Mouse (Mus musculus) forebrain, embryonic 11.5 days (tissue): ENCODE data around the gene Eml3. TPM values are rescaled to one million over a fixed set of nuclear protein-coding genes. Genes with fewer than 3 reads are reported as not detected.

Source experiments
- ATAC-seq: fragments of 200-750 bp; cut with Nextera tagmentation; replicated peaks from 2 replicates; pipeline ENCODE4 v1.8.0; 2017; ENCODE audit warnings: moderate TSS enrichment; ENCODE audit not compliant: low FRiP score
- DNase-seq: peaks from one replicate; pipeline ENCODE4 v3.0.0-alpha.2; 2017; ENCODE audit warnings: low spot score
- H3K27ac ChIP-seq: fragments of 300-500 bp; sonication (generic); 2 replicates; pipeline ENCODE4 v1.5.1; 2014; ENCODE audit warnings: low read depth, low read length
- H3K27me3 ChIP-seq: fragments of 300-500 bp; sonication (generic); 2 replicates; pipeline ENCODE4 v1.6.1; 2014; ENCODE audit warnings: mild to moderate bottlenecking, low read length, mixed read lengths; ENCODE audit not compliant: control insufficient read depth, insufficient read depth
- H3K36me3 ChIP-seq: fragments of 300-500 bp; sonication (generic); 2 replicates; pipeline ENCODE4 v1.6.1; 2014; ENCODE audit warnings: mild to moderate bottlenecking, low read length, moderate library complexity, mixed read lengths; ENCODE audit not compliant: control insufficient read depth, insufficient read depth
- H3K4me1 ChIP-seq: fragments of 300-500 bp; sonication (generic); replicated peaks from 2 replicates; pipeline ENCODE4 v1.6.1; 2014; ENCODE audit warnings: low read length, mixed read lengths; ENCODE audit not compliant: control insufficient read depth, insufficient read depth
- H3K4me2 ChIP-seq: fragments of 300-500 bp; sonication (generic); 2 replicates; pipeline ENCODE4 v1.6.1; 2014; ENCODE audit warnings: low read depth, mild to moderate bottlenecking, low read length, moderate library complexity, mixed read lengths; ENCODE audit not compliant: severe bottlenecking
- H3K4me3 ChIP-seq: fragments of 300-500 bp; sonication (generic); 2 replicates; pipeline ENCODE4 v1.5.1; 2014; ENCODE audit warnings: low read depth, low read length
- H3K9ac ChIP-seq: fragments of 300-500 bp; sonication (generic); 2 replicates; pipeline ENCODE4 v1.6.1; 2014; ENCODE audit warnings: low read length
- H3K9me3 ChIP-seq: fragments of 300-500 bp; sonication (generic); 2 replicates; pipeline ENCODE4 v1.6.1; 2016; ENCODE audit warnings: low read length, mixed read lengths; ENCODE audit not compliant: control insufficient read depth
- WGBS: fragments of 180-500 bp; shearing (Covaris S2); extraction: QIAGEN DNeasy Blood & Tissue Kit; methylation state at CpG from one replicate; pipeline ENCODE4 v1.1.7; 2014; 5-methylcytosine and 5-hydroxymethylcytosine counted together
- microRNA-seq: library from miRNA; unstranded; fragments of <30 nt; microRNA quantifications from one replicate; pipeline ENCODE4, GENCODE M21; 2016; ENCODE audit not compliant: insufficient number of aligned reads
- polyA plus RNA-seq: library from polyadenylated mRNA; unstranded; fragments of >200 nt; fragmentation: Nextera tagmentation; extraction: Ambion mirVana; gene quantifications from 2 replicates; pipeline ENCODE4 v1.2.1, GENCODE M21; 2014

Eml3 gene
- polyA plus RNA-seq, 1 experiment from 2014 or later: 12.2 TPM

DNA sequence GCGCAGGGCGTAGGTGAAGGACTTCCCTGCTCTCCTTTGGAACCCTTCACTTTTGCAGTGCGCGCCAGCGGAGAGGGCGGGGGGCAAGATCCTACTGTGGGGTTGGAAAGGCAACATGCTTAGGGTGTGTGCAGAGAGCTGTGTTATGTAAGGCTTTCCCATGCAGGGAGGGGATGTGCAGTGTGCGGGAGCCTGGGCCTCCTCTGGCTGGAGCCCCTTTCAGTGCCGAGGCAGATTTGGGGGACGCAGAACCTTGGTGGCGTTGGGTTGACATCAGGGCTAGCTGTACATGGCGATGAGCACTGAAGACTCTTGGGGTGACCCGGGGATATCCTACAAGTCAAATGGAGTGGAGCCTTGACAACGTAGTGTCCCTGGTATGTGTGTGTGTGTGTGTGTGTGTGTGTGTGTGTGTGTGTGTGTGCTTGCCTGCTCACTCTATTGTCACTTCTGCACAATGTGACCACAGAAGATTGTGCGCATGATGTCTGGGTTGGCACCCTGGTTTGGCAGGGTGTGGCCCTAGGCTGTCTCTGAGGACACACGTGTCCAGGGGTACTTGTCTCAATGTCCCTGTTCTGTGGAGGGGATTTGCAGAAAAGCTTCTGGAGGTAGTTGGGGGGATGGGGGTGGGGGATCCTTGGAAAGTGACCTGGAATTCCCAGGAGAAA, 61.2 kb downstream of the Eml3 start:
- Histone ChIP-seq H3K9ac (peak overlapping the region; percentile 61), H3K36me3 (no peaks in the 10 kb centered on the region), H3K4me3 (peak overlapping the region; percentile 51), H3K27ac (no peak overlapping the region), H3K4me1 (peaks cover 6% of the 10 kb centered on the region; the same call in 1 of the 2 replicates), H3K9me3 (no peaks in the 10 kb centered on the region), H3K4me2 (peak overlapping the region; percentile 99), H3K27me3 (peaks cover 7% of the 10 kb centered on the region)
- 12% methylated on average over 15 of the region's 15 CpGs for WGBS
- DNase-seq: no peak
- ATAC-seq: no peak; the same call in 1 of the 2 replicates

Small RNAs within 50 kb of the gene (microRNA-seq; reads per million reads assigned to microRNA genes)
- not detected for gene Mir5136

Other genes with a start within 250 kb of the Eml3 start
- gene Slc3a2, start 206.2 kb upstream of the Eml3 start, polyA plus RNA-seq: 132 and 143 TPM in 2 replicates
- gene Wdr74, start 193.7 kb upstream of the Eml3 start, polyA plus RNA-seq: 79.5 and 89.2 TPM in 2 replicates
- 2.3 and 3.1 TPM in 2 replicates for gene 1700092M07Rik, start 188.8 kb upstream of the Eml3 start, polyA plus RNA-seq
- gene Stx5a, start 188.1 kb upstream of the Eml3 start, polyA plus RNA-seq: 88.4 and 93.8 TPM in 2 replicates
- 238 and 247 TPM in 2 replicates for gene Nxf1, start 172.5 kb upstream of the Eml3 start, polyA plus RNA-seq
- 181 and 182 TPM in 2 replicates for gene Tmem223, start 158.6 kb upstream of the Eml3 start, polyA plus RNA-seq
- 38.9 and 49.8 TPM in 2 replicates for gene Tmem179b, start 155.1 kb upstream of the Eml3 start, polyA plus RNA-seq
- gene Taf6l, start 143.1 kb upstream of the Eml3 start, polyA plus RNA-seq: 30.9 and 36.7 TPM in 2 replicates
- gene Polr2g, start 131.0 kb upstream of the Eml3 start, polyA plus RNA-seq: 151 and 156 TPM in 2 replicates
- gene Zbtb3, start 127.0 kb upstream of the Eml3 start, polyA plus RNA-seq: 5.4 and 5.9 TPM in 2 replicates
- 75.7 and 80.8 TPM in 2 replicates for gene Ttc9c, start 110.2 kb upstream of the Eml3 start, polyA plus RNA-seq
- gene Hnrnpul2, start 109.5 kb upstream of the Eml3 start, polyA plus RNA-seq: 6.7 and 7.8 TPM in 2 replicates
- not detected in 2 replicates for gene AC129217.1, start 99.8 kb upstream of the Eml3 start, polyA plus RNA-seq
- 55.0 and 56.3 TPM in 2 replicates for gene Bscl2, start 92.1 kb upstream of the Eml3 start, polyA plus RNA-seq
- 83.4 and 92.6 TPM in 2 replicates for gene Gng3, start 90.4 kb upstream of the Eml3 start, polyA plus RNA-seq
- gene Lrrn4cl, start 78.8 kb upstream of the Eml3 start, polyA plus RNA-seq: 0.13 and 0.35 TPM in 2 replicates
- gene Ubxn1, start 58.1 kb upstream of the Eml3 start, polyA plus RNA-seq: 178 and 181 TPM in 2 replicates
- gene Uqcc3, start 48.6 kb upstream of the Eml3 start, polyA plus RNA-seq: 50.1 and 52.9 TPM in 2 replicates
- 110 and 112 TPM in 2 replicates for gene Lbhd1, start 45.8 kb upstream of the Eml3 start, polyA plus RNA-seq
- gene Gm49403, start 45.6 kb upstream of the Eml3 start, polyA plus RNA-seq: not detected in 2 replicates
- gene 1810009A15Rik, start 40.7 kb upstream of the Eml3 start, polyA plus RNA-seq: 124 and 131 TPM in 2 replicates
- not detected in 2 replicates for gene Gm49416, start 40.6 kb upstream of the Eml3 start, polyA plus RNA-seq
- gene Ints5, start 36.5 kb upstream of the Eml3 start, polyA plus RNA-seq: 47.7 and 50.9 TPM in 2 replicates
- gene Ganab, start 31.5 kb upstream of the Eml3 start, polyA plus RNA-seq: 119 and 120 TPM in 2 replicates
- 55.0 and 57.2 TPM in 2 replicates for gene B3gat3, start 9.2 kb upstream of the Eml3 start, polyA plus RNA-seq
- gene Rom1, start 196 bp upstream of the Eml3 start, polyA plus RNA-seq: 1.7 and 1.8 TPM in 2 replicates
- 62.6 and 63.2 TPM in 2 replicates for gene Mta2, start 12.3 kb downstream of the Eml3 start, polyA plus RNA-seq
- 34.4 and 35.5 TPM in 2 replicates for gene Tut1, start 24.3 kb downstream of the Eml3 start, polyA plus RNA-seq
- gene Eef1g, start 37.5 kb downstream of the Eml3 start, polyA plus RNA-seq: 467 and 472 TPM in 2 replicates
- gene Ahnak, start 59.7 kb downstream of the Eml3 start, polyA plus RNA-seq: 7.1 and 7.3 TPM in 2 replicates
- gene Scgb1a1, start 158.4 kb downstream of the Eml3 start, polyA plus RNA-seq: not detected in 2 replicates
- gene Asrgl1, start 206.1 kb downstream of the Eml3 start, polyA plus RNA-seq: 22.7 and 25.3 TPM in 2 replicates